Mouse (Mus musculus) spleen, adult 18-20 months (tissue): ENCODE measurements at regions not wholly inside any gene's neighbourhood (a gene's known extent, or its start where the extent isn't known, plus 50 kb on each side); places are given as distances from the start of the nearest gene placed in this dataset.

Experiments
- DNase-seq, 2 experiments: peaks; one replicate each; pipeline ENCODE4 v3.0.0; 2022; ENCODE audit warnings: mixed read lengths in 2 of 2

GRCm38 (mm10) chr1:61428706-61429501 lies 209.7 kb upstream of the Pard3b start:
- no peak for DNase-seq

- no peak for DNase-seq
These were observed 201.0 kb upstream of the Pard3b start for GRCm38 (mm10) chr1:61437603-61438002.

GRCm38 (mm10) chr1:61461435-61461834 lies 177.2 kb upstream of the Pard3b start:
- DNase-seq: no peak

- DNase-seq: no peak
These were observed 167.9 kb upstream of the Pard3b start for GRCm38 (mm10) chr1:61470617-61471214.

- DNase-seq: no peak
These were observed 166.6 kb upstream of the Pard3b start for GRCm38 (mm10) chr1:61471779-61472578.

GRCm38 (mm10) chr1:61472579-61473242 lies 165.9 kb upstream of the Pard3b start:
- no peak for DNase-seq

DNA sequence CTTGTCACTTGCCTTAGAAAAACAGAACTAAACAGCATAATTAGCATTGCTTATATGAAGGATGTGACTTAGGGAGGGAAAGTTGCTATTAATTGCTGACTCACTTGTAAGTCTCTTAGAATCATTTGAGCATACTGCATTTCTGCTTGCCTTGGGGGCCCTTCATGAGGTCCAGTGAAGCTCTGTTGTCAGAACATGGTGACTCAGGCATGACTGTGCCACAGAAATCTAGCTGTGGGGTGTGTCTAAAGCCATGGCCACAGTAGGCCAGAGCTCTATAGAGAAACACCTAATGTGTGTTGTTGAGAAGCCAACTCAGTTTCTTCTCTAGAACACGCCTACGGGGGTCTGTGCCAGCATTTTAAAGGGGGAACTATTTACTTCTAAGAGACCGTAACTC lies 153.2 kb upstream of the Pard3b start:
- no peak for DNase-seq

DNA sequence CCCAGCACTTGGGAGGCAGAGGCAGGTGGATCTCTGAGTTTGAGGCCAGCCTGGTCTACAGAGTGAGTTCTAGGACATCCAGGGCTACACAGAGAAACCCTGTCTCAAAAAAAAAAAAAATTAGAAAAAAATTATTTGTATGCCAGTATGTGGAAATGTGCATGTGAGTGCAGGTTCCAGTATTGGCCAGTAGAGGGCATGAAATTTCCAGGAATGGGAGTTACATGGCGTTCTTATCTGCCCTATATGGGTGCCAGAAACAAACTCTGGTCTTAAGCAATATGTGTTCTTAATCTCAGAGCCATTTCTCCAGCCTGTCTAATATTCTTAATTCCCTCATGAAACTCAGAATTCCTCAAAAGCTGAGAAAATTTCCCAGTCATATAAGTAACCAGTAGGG lies 113.7 kb upstream of the Pard3b start:
- DNase-seq: no peak

GRCm38 (mm10) chr1:61525881-61526280 lies 112.7 kb upstream of the Pard3b start:
- no peak for DNase-seq

GRCm38 (mm10) chr1:61528757-61529156 lies 109.9 kb upstream of the Pard3b start:
- no peak for DNase-seq

GRCm38 (mm10) chr1:61530166-61530565 lies 108.5 kb upstream of the Pard3b start:
- no peak for DNase-seq

- DNase-seq: no peak
These were observed 107.1 kb upstream of the Pard3b start for GRCm38 (mm10) chr1:61531487-61531886.

- DNase-seq: no peak
These were observed 98.5 kb upstream of the Pard3b start for GRCm38 (mm10) chr1:61540081-61540480.

GRCm38 (mm10) chr1:61541166-61541565 lies 97.5 kb upstream of the Pard3b start:
- no peak for DNase-seq

DNA sequence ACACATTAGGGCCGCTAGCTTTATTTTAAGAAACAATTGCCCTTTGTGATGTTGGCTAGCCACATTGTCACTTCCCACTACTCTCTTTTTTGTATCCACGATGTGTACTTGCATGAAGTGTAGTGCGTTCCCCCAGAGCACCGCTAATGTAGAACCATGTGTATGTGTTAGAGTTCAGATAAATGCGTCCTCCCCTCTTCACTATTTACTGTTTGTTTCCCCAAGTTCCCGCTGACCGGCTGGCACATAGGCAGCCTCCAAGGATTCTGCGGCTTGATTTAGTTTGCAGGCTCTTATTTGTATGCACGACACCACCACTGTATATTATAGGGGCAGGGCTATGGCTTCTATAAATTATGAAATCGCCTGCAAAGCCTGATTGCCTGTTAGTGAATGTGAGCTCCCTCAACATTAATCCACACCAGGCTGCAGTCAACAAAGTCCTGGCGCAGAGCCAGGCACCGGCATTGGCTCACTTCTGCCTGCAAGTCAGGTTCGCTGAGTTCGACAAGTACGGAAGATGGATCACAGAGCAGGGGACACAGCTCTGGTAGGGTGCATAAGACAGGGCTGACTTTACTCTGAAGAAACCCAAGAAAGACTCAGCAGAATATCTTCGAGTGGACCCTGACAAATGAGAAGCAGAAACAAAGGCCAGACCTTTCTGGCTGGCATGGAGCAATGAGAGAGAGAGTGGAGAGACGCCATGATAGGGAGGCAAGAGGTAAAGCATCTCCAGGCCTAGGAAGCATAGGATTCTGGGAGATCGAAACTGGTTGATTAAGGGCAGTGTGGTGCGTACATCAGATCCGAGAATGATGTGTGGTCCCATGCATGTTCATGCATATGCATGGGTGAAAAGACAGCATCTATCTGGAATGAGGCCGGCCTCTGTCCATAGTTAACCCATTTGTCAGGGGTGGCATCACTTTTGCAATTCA lies 85.8 kb upstream of the Pard3b start:
- no peak for DNase-seq

DNA sequence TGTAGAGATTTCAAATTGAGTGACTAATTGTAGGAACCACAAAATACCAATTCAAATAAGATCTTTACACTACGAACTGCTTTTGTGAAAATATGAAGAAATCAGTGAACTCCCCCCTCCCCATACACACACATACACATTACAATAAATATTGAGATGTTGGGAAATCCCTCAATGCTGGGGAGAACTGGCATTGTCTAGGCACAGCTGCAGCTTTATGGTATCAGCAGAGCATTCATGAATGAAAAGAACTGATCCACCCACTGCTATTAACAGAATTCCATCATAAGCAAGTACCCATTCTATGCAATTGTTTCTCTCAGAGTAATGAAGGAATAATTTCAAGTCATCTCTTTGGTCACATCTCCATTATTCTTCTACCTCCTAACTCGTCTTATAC lies 79.1 kb upstream of the Pard3b start:
- no peak for DNase-seq

- no peak for DNase-seq
These were observed 76.5 kb upstream of the Pard3b start for GRCm38 (mm10) chr1:61562091-61562490.

GRCm38 (mm10) chr1:61565471-61565870 lies 73.2 kb upstream of the Pard3b start:
- no peak for DNase-seq

DNA sequence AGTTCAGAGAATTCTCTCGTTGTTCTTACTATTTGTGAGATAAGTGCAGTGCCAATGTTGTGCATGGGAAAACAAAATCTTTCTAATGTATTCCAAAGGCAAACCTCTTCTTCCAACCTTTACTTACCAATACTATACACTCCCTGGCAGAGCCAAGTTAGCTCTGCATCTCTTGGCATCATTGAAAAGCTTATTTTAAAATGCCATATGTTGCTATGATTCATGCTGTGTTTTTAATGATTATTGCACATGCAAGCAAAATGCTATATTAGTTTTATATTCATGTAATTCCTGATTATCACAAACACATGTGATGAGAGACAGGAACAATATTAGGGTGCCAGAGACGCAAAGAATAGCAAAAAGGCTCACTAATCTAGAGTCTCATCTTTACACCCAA lies 64.3 kb upstream of the Pard3b start:
- no peak for DNase-seq

- DNase-seq: no peak
These were observed 61.9 kb upstream of the Pard3b start for GRCm38 (mm10) chr1:61576758-61577157.

DNA sequence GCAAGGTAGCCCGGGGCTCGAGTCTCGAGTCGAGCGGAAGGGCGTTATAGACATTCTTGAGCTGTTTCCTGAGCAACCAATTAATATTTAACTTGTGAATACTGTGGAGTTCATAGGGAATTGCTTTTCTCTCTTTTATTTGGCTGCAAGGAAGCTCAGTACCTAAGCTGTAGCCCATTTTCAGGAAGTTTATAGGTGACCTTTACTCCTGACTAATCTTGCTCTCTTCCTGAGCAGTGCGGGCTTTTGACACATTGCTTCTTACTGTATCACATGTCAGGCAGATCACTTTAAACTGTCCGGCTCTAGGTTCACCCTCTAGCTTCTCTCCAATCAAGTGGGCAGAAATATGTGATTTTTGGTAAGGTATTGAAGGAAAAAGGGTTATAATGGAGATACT lies 51.4 kb upstream of the Pard3b start:
- DNase-seq: no peak
